Mouse (Mus musculus) left cerebral cortex, adult 18-20 months (tissue): ENCODE data around the gene Calm3. TPM values are rescaled to one million over a fixed set of nuclear protein-coding genes. Genes with fewer than 3 reads are reported as not detected.

Experiments used
- total RNA-seq, 2 experiments: library from RNA; stranded (reverse); gene quantifications; 2 replicates each; pipeline ENCODE4 v1.2.3; 2021

Gene Calm3
- total RNA-seq, 2 experiments from 2014 or later, result 1,746 to 1,798 TPM

Other genes starting within 250 kb of the Calm3 start
- gene Ceacam15, start 248.4 kb downstream of the Calm3 start, total RNA-seq, result not detected
- under 1 TPM in 1 of 2 experiments, not detected in 1; 0.40 TPM for gene Ceacam9, start 202.2 kb downstream of the Calm3 start, total RNA-seq
- gene Ap2s1, start 185.7 kb downstream of the Calm3 start, total RNA-seq, result 100 to 1,000 TPM; 227 to 260 TPM
- gene Slc1a5, start 142.8 kb downstream of the Calm3 start, total RNA-seq, result 1 to 10 TPM; 2.9 to 4.2 TPM
- gene Strn4, start 108.2 kb downstream of the Calm3 start, total RNA-seq, result 100 to 1,000 TPM; 258 to 281 TPM
- 10 to 100 TPM; 51.3 to 56.2 TPM for gene Fkrp, start 107.4 kb downstream of the Calm3 start, total RNA-seq
- gene Prkd2, start 81.2 kb downstream of the Calm3 start, total RNA-seq, result 1 to 10 TPM; 5.6 to 7.8 TPM
- gene Dact3, start 48.8 kb downstream of the Calm3 start, total RNA-seq, result 100 to 1,000 TPM; 186 to 201 TPM
- 1 to 10 TPM; 2.9 to 3.4 TPM for gene Gng8, start 32.3 kb downstream of the Calm3 start, total RNA-seq
- gene Ptgir, start 17.6 kb downstream of the Calm3 start, total RNA-seq, result under 1 TPM in 1 of 2 experiments, not detected in 1; 0.12 TPM
- 100 to 1,000 TPM; 291 to 326 TPM for gene Pnmal2, start 20.6 kb upstream of the Calm3 start, total RNA-seq
- 100 to 1,000 TPM; 112 to 119 TPM for gene Pnmal1, start 35.6 kb upstream of the Calm3 start, total RNA-seq
- gene Gm42372, start 59.0 kb upstream of the Calm3 start, total RNA-seq, result 10 to 100 TPM; 61.0 to 65.7 TPM
- 1 to 10 TPM; 2.1 to 2.6 TPM for gene Ccdc8, start 68.6 kb upstream of the Calm3 start, total RNA-seq
- gene Ppp5c, start 103.8 kb upstream of the Calm3 start, total RNA-seq, result 100 to 1,000 TPM; 147 to 181 TPM
- 1 to 10 TPM; 3.1 to 3.2 TPM for gene Hif3a, start 138.3 kb upstream of the Calm3 start, total RNA-seq
- gene Psg16, start 149.9 kb upstream of the Calm3 start, total RNA-seq, result 1 to 10 TPM; 5.3 to 5.8 TPM
- under 1 TPM; 0.09 to 0.12 TPM for gene Ceacam3, start 226.2 kb upstream of the Calm3 start, total RNA-seq